Mouse (Mus musculus) heart, postnatal 4 days (tissue): ENCODE data around the gene Larp4. TPM values are rescaled to one million over a fixed set of nuclear protein-coding genes. Genes with fewer than 3 reads are reported as not detected.

Source experiments
- DNase-seq: peaks from one replicate; pipeline ENCODE4 v3.0.0; 2021
- total RNA-seq, 2 experiments: library from RNA; stranded (reverse); gene quantifications; 2 replicates each; pipeline ENCODE4 v1.2.3; 2021

Larp4 gene
- total RNA-seq, 2 experiments from 2014 or later: 76.4 to 85.7 TPM

DNA sequence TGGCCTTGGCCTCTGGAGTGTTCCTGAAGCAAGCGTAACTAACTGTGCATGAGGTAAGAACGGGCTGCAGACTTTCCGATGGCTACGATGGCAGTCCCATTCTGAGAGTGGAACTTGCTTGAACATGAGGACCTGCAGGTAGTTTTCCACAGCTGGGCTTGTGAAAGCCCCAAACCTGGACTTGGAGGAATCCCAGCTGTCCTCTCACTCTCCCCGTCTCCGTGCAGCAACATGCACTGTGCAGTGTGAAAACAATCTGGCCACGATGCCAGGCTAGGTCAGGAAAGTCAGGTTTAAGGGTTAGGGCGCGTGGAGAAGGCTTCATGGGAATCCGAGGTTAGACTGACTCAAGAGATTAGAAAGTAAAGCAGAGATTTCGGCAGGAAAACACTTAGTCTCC lies 89.0 kb downstream of the Larp4 start:
- no peak for DNase-seq

DNA sequence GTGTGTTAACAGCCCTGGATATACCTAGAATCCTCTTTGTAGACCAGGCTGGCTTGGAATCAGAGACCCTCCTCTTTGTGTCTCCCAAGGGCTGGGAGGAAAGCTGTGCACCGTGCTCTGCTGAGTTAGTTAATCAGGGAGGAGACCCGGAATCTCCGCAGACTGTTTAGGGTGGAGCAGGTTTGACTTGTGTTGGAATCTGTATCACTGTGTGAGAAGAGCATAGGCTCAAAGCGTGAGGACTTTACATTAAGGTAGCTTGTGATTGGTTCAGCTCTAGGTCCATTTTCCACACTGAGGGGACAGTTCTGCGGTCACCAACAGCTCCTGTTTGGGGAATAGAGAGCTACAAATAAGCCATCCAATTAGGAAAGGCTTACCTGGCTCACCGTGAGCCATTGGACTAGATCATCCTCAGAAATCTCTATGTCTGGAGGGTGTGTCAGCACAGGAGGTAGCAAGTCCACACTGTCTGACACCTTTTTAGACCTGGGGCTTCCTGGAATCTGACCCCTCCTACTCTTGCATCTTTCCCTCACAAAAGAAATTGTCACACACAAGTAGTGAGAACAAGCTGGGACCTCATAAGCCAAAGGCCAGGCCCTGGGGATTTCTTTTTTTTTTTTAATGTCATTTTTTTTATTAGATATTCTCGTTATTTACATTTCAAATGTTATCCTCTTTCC lies 89.9 kb downstream of the Larp4 start:
- DNase-seq: no peak

- no peak for DNase-seq
These were observed 90.8 kb downstream of the Larp4 start for GRCm38 (mm10) chr15:100060513-100061140.

- DNase-seq: no peak
These were observed 91.5 kb downstream of the Larp4 start for GRCm38 (mm10) chr15:100061377-100061776.

DNA sequence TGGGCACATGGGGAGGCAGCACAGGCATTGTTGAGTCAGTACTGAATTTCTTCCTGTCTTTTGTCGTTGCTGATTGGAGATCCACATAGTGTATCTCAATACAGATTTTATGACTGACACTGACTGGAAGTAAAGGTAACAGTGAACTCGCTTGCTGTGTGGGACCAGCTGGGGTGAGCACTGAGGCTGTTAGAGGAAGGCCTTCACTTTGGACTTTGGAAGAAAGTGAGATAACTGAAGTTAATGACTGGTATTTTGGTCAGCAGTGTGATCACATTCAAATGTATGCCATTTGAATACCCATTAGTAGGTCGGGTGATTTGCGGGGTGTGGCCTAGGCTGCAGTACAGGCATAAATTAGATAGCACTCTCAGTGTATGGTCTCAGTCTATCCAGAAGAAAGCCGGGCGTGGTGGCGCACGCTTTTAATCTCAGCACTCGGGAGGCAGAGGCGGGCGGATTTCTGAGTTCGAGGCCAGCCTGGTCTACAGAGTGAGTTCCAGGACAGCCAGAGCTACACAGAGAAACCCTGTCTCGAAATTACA lies 93.4 kb downstream of the Larp4 start:
- no peak for DNase-seq

Other genes with a start within 250 kb of the Larp4 start
- 100 to 1,000 TPM; 150 to 159 TPM for gene Cox14, start 244.4 kb upstream of the Larp4 start, total RNA-seq
- 10 to 100 TPM; 29.3 to 31.3 TPM for gene Cers5, start 197.2 kb upstream of the Larp4 start, total RNA-seq
- 10 to 100 TPM; 26.9 to 32.3 TPM for gene Lima1, start 94.6 kb upstream of the Larp4 start, total RNA-seq
- under 1 TPM; 0.14 to 0.16 TPM for gene Fam186a, start 3.0 kb upstream of the Larp4 start, total RNA-seq
- gene Dip2b, start 68.6 kb downstream of the Larp4 start, total RNA-seq: 10 to 100 TPM; 38.7 to 39.2 TPM